Mouse (Mus musculus) forebrain, embryonic 16.5 days (tissue): ENCODE results near the gene Pcbd1. TPM values are rescaled to one million over a fixed set of nuclear protein-coding genes. Genes with fewer than 3 reads are reported as not detected.

Experiments
- ATAC-seq: fragments of 200-750 bp; cut with Nextera tagmentation; 2 replicates; pipeline ENCODE4 v1.8.0; 2017; ENCODE audit warnings: mild to moderate bottlenecking, moderate library complexity
- H3K27ac ChIP-seq: fragments of 300-500 bp; sonication (generic); 2 replicates; pipeline ENCODE4 v1.5.1; 2014; ENCODE audit warnings: low read length, control low read depth
- H3K27me3 ChIP-seq: fragments of 300-500 bp; sonication (generic); replicated peaks from 2 replicates; pipeline ENCODE4 v1.6.1; 2014; ENCODE audit warnings: low read length; ENCODE audit not compliant: control insufficient read depth, insufficient read depth
- H3K36me3 ChIP-seq: fragments of 300-500 bp; sonication (generic); 2 replicates; pipeline ENCODE4 v1.6.1; 2014; ENCODE audit not compliant: control insufficient read depth, insufficient read depth
- H3K4me1 ChIP-seq: fragments of 300-500 bp; sonication (generic); replicated peaks from 2 replicates; pipeline ENCODE4 v1.6.1; 2014; ENCODE audit warnings: low read length; ENCODE audit not compliant: control insufficient read depth, insufficient read depth
- H3K4me2 ChIP-seq: fragments of 300-500 bp; sonication (generic); 2 replicates; pipeline ENCODE4 v1.6.1; 2014; ENCODE audit warnings: mild to moderate bottlenecking, low read length, control low read depth
- H3K4me3 ChIP-seq: fragments of 300-500 bp; sonication (generic); replicated peaks from 2 replicates; pipeline ENCODE4 v1.5.1; 2014; ENCODE audit warnings: mild to moderate bottlenecking, low read length, control low read depth
- H3K9ac ChIP-seq: fragments of 300-500 bp; sonication (generic); replicated peaks from 2 replicates; pipeline ENCODE4 v1.6.1; 2014; ENCODE audit warnings: low read depth, low read length, control low read depth
- H3K9me3 ChIP-seq: fragments of 300-500 bp; sonication (generic); 2 replicates; pipeline ENCODE4 v1.6.1; 2016; ENCODE audit warnings: low read length; ENCODE audit not compliant: control insufficient read depth
- WGBS: fragments of 180-500 bp; shearing (Covaris S2); extraction: QIAGEN DNeasy Blood & Tissue Kit; methylation state at CpG from one replicate; pipeline ENCODE4 v1.1.7; 2014; 5-methylcytosine and 5-hydroxymethylcytosine counted together
- microRNA-seq: library from miRNA; unstranded; fragments of <30 nt; microRNA quantifications from one replicate; pipeline ENCODE4, GENCODE M21; 2017
- polyA plus RNA-seq: library from polyadenylated mRNA; unstranded; fragments of >200 nt; fragmentation: Nextera tagmentation; extraction: Ambion mirVana; gene quantifications from 2 replicates; pipeline ENCODE4 v1.2.1, GENCODE M21; 2015

Gene Pcbd1
- polyA plus RNA-seq, 1 experiment from 2014 or later, result 16.1 TPM

DNA sequence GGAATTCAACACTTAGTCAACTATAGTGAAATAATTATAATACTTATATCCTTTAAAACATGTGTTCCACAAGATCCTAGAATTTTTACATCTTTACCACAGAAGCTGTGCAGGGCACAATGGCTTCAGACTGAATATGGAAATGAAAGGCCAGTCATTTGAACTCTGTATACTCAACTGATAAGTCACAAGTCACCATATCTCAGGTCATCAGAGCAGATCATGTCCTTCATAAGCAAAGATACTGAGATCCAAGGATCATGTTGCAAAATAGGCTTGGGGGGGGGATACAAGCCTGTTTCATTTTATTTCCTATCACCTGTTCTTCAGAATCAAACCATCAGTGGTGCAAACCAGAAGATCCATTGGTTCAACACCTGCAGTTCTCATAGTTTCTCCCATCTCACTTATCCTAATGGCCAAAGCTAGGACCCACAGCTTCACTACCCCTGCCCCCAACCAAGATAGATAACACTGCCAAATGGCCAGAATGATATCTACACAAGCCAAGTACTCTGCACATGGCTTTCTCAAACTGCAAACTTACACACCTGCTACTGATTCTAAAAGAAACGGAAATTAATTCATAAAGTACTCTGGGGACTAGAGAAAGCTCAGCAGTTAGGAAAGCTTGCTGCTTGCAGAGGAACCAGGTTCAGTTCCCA is 39.7 kb downstream of the Pcbd1 start:
- ATAC-seq, result no peak
- H3K4me1 ChIP-seq, result no peaks in the 10 kb centered on the region
- WGBS, result 93% methylated on average over 1 of the region's 1 CpGs

DNA sequence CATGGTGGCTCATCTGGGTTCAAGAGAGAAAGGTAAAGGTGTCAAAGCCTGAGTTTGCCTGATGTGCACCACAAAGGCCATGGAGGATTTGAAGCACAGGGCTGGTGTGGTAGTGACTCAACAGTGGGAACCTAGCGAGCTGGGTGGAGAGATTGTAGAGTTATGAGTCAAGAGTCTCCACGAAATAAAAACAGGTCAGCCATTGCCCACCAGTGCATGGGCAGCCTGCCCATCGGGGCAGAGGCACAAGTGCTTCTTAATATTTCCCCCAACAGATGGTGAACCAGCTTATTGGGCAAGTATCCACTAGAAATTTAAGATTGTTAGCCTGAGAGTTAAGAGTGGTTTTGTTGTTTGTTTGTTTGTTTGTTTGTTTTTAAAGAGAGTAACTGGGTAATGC is 41.8 kb downstream of the Pcbd1 start:
- H3K27ac ChIP-seq, result no peak overlapping the region
- no peaks in the 10 kb centered on the region for H3K4me1 ChIP-seq
- no peak overlapping the region for H3K4me2 ChIP-seq
- H3K36me3 ChIP-seq, result no peaks in the 10 kb centered on the region
- H3K4me3 ChIP-seq, result no peak overlapping the region
- WGBS, result 85% methylated on average over 3 of the region's 3 CpGs
- no peaks in the 10 kb centered on the region for H3K9me3 ChIP-seq
- no peak for ATAC-seq
- no peaks in the 10 kb centered on the region for H3K27me3 ChIP-seq
- H3K9ac ChIP-seq, result no peak overlapping the region

More for the DNA sequence above, 39.7 kb downstream of the Pcbd1 start:
- no peaks in the 10 kb centered on the region for H3K9me3 ChIP-seq
- no peak overlapping the region for H3K9ac ChIP-seq
- no peak overlapping the region for H3K27ac ChIP-seq
- H3K27me3 ChIP-seq, result no peaks in the 10 kb centered on the region
- H3K4me2 ChIP-seq, result no peak overlapping the region
- no peak overlapping the region for H3K4me3 ChIP-seq
- H3K36me3 ChIP-seq, result no peaks in the 10 kb centered on the region

DNA sequence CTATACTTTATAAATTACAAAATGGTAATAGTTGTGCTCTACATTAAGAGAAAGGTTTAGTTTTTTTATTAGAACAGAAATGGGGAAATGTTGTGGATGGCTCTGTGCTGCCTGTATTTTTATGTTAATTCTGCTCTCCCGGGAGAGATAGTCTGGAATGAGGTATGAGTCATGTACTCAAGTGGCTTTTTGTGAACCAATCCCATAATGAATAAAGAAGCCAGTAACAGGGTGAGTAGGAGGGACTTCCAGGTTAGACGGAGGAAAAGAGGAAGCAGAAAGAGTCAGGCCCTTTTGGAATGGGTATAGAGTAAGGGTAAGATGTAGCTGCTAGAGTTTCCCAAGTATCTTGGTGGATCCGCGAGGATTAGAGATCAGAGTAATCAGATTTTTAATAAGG is 44.9 kb downstream of the Pcbd1 start:
- WGBS, result 68% methylated on average over 4 of the region's 4 CpGs
- Histone ChIP-seq H3K4me2 (no peak overlapping the region), H3K27ac (no peak overlapping the region), H3K9me3 (no peaks in the 10 kb centered on the region), H3K9ac (no peak overlapping the region), H3K4me1 (no peaks in the 10 kb centered on the region), H3K4me3 (no peak overlapping the region), H3K36me3 (no peaks in the 10 kb centered on the region), H3K27me3 (no peaks in the 10 kb centered on the region)
- ATAC-seq, result no peak

- no peaks in the 10 kb centered on the region for H3K27me3 ChIP-seq
- H3K4me2 ChIP-seq, result no peak overlapping the region
- ATAC-seq, result no peak
- H3K36me3 ChIP-seq, result no peaks in the 10 kb centered on the region
- H3K4me1 ChIP-seq, result no peaks in the 10 kb centered on the region
- no peak overlapping the region for H3K9ac ChIP-seq
- WGBS, result 73% methylated on average over 3 of the region's 3 CpGs
- H3K9me3 ChIP-seq, result no peaks in the 10 kb centered on the region
- H3K27ac ChIP-seq, result no peak overlapping the region
- H3K4me3 ChIP-seq, result no peak overlapping the region
Observed at GRCm38 (mm10) chr10:61135226-61135839, 46.2 kb downstream of the Pcbd1 start.

- 85% methylated on average over 1 of the region's 1 CpGs for WGBS
- Histone ChIP-seq H3K4me3 (no peak overlapping the region), H3K36me3 (0 out of 2 replicates have a peak, but pooled peaks cover 1% of the 10 kb centered on the region), H3K9me3 (no peaks in the 10 kb centered on the region), H3K4me1 (no peaks in the 10 kb centered on the region), H3K27me3 (no peaks in the 10 kb centered on the region), H3K9ac (no peak overlapping the region), H3K4me2 (no peak overlapping the region), H3K27ac (no peak overlapping the region)
- no peak for ATAC-seq
Observed at GRCm38 (mm10) chr10:61137567-61137966, 48.4 kb downstream of the Pcbd1 start.

DNA sequence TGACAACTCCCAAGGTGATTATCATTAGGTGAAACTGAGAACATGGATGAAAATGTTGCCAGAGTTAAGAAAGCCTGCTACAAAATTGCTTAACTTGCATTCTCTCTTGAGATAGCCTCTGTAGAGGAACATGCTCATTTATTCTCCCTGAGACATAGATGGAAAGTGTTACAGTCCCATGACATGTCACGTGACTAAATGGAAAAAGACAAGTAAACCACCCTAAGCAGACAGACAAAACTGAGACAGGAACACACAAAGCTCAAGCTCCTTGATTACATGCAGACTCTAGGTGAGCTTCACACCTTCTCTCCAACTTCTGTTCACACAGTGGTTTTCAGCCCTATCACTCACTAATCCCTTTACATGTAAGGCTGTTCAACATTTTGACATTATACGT is 54.2 kb downstream of the Pcbd1 start:
- Histone ChIP-seq H3K27ac (no peak overlapping the region), H3K9me3 (no peaks in the 10 kb centered on the region), H3K4me3 (no peak overlapping the region), H3K36me3 (0 out of 2 replicates have a peak, but pooled peaks cover 2% of the 10 kb centered on the region), H3K4me2 (no peak overlapping the region), H3K4me1 (peaks cover 5% of the 10 kb centered on the region), H3K27me3 (no peaks in the 10 kb centered on the region), H3K9ac (no peak overlapping the region)
- ATAC-seq, result no peak
- WGBS, result 93% methylated on average over 2 of the region's 2 CpGs

Small RNAs within 50 kb of the gene (microRNA-seq; reads per million reads assigned to microRNA genes)
- not detected for gene Gm44308

Other genes starting within 250 kb of the Pcbd1 start
- 64.0 and 69.2 TPM in 2 replicates for gene Sgpl1, start 58.4 kb downstream of the Pcbd1 start, polyA plus RNA-seq
- 1.3 and 1.5 TPM in 2 replicates for gene Tbata, start 82.6 kb downstream of the Pcbd1 start, polyA plus RNA-seq
- gene Adamts14, start 184.1 kb downstream of the Pcbd1 start, polyA plus RNA-seq, result 0.10 and 0.27 TPM in 2 replicates
- gene Prf1, start 208.5 kb downstream of the Pcbd1 start, polyA plus RNA-seq, result not detected in 2 replicates